Mouse (Mus musculus): ENCODE data around the gene Mab21l1. TPM values are rescaled to one million over a fixed set of nuclear protein-coding genes. Genes with fewer than 3 reads are reported as not detected.

Gene Mab21l1
- not detected in 2 replicates for total RNA-seq (2015)
- not detected in 2 replicates for total RNA-seq (2017)

- ATAC-seq (replicated peaks; ENCODE audit: poor library complexity) = peak; percentile 38; the same call in 1 of the 2 replicates
Measured at GRCm38 (mm10) chr3:55782056-55782687, at the start of gene Mab21l1. Mab21l1 (plus strand) TSS chr3:55782510.

- no peak for ATAC-seq (replicated peaks; ENCODE audit: poor library complexity)
Measured at GRCm38 (mm10) chr3:55733665-55734064, 48.6 kb upstream of the Mab21l1 start.

DNA sequence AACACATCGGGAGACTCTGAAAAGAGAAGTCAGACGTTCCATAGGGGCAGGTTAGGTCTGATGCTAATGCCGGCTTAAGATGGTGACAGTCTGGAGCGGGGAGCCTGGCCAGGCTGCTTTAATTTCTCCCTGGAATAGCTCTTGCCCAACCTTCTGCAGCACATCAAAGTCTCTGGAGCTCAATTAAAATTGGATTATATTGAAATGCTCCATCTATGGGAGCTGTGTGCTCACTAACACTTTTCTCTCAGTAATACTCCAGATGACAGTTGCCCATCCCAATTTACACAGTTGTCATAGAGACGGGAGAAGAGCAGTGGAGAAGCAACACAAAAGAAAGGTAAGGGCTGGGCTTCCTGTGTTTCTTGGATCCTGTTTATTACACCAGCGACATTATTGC is 40.9 kb upstream of the Mab21l1 start:
- ATAC-seq (replicated peaks; ENCODE audit: poor library complexity) = no peak

GRCm38 (mm10) chr3:55742218-55742617 is 40.1 kb upstream of the Mab21l1 start:
- no peak for ATAC-seq (replicated peaks; ENCODE audit: poor library complexity)

DNA sequence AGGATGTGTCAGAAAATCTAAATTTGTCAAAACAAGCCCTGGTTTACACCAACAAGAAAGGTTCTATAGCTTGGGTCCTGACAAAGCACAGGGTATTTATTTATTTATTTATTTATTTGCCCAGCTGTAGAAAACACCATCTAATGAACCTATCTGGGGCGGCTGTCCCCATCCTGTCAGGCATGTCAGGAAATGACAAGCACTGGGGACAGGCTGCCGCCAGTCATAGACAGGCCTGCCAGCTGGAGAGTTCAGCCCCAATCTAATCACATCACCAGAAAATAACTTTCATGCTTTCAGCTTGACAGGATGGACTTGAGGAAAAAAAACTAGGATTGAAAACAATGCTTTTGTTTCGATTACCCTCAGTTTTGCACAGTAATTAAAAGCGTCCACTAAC is 39.7 kb upstream of the Mab21l1 start:
- ATAC-seq (replicated peaks; ENCODE audit: poor library complexity) = no peak

DNA sequence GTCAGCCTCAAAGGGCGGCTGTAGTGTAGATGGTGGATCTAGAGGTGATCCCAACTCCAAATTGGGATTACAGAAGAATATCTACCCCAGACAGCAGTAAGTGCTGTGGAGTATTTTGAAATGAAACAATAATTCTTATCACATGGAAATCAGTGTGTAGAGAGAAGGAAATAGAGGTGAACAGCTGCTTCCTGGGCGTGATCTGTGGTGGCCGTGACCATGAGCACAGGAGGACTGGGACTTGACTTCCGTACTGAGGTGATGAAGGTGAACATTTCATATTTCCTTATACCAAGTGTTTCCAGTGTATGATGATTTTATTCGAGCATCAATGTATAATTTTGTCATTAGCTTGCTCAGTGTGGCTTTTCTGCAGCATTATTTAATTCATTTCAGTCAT is 38.4 kb upstream of the Mab21l1 start:
- ATAC-seq (replicated peaks; ENCODE audit: poor library complexity) = peak; percentile 87

- no peak for ATAC-seq (replicated peaks; ENCODE audit: poor library complexity)
Measured at GRCm38 (mm10) chr3:55750445-55751065, 31.8 kb upstream of the Mab21l1 start.

DNA sequence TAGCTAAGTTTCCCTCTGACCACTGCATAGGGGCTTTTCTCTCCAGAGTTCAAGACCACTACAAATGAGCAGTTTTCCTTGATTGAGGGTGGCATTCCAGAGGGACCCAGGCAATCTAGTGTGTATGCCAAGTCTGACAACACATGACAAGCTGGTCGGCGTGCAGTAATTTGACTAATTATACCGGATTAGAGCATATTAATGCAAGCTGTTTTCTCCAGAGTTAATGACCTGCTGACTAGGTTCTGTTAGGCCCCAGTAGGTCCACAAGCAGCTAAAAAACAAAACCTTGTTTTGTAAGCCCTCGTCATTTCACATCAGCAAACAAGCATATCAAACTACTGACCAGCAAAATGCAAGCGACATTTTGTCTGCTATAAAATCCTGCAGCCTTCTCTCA is 30.9 kb upstream of the Mab21l1 start:
- no peak for ATAC-seq (replicated peaks; ENCODE audit: poor library complexity)

GRCm38 (mm10) chr3:55752558-55752957 is 29.8 kb upstream of the Mab21l1 start:
- no peak for ATAC-seq (replicated peaks; ENCODE audit: poor library complexity)

- no peak for ATAC-seq (replicated peaks; ENCODE audit: poor library complexity)
Measured at GRCm38 (mm10) chr3:55753872-55754271, 28.4 kb upstream of the Mab21l1 start.

GRCm38 (mm10) chr3:55754981-55755608 is 27.2 kb upstream of the Mab21l1 start:
- no peak for ATAC-seq (replicated peaks; ENCODE audit: poor library complexity)

GRCm38 (mm10) chr3:55755805-55756601 is 26.3 kb upstream of the Mab21l1 start:
- no peak for ATAC-seq (replicated peaks; ENCODE audit: poor library complexity)

DNA sequence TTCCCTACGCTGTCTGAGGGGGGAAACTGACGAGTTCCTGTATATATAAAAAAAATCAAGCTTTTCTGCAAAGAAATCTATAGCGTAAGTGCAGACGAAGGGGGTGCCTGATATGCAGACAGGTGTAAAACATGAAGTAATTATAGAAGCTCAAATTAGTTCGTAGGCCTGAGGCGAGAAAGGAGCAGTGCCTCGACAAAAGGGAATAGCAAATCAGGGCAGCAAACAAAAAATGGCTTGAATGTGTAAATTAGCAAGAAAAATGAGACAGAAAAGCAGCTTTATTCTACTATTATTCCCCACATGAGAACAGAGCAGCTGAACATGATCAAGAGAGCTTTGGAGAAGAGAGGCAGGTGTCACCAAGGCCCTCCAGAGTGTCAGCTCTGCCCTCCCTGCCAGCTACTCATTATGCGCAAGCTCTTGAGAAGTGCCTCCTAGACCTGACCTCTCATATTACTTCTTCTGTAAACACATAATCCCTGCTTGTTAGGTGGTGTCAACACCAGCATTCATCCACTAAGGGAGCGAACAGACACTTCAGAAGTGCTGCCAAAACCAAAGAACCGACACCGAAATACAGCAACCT is 25.6 kb upstream of the Mab21l1 start:
- ATAC-seq (replicated peaks; ENCODE audit: poor library complexity) = no peak

- peak; percentile 54 for ATAC-seq (replicated peaks; ENCODE audit: poor library complexity)
Measured at GRCm38 (mm10) chr3:55758297-55758696, 24.0 kb upstream of the Mab21l1 start.

GRCm38 (mm10) chr3:55763591-55763990 is 18.7 kb upstream of the Mab21l1 start:
- ATAC-seq (replicated peaks; ENCODE audit: poor library complexity) = no peak

DNA sequence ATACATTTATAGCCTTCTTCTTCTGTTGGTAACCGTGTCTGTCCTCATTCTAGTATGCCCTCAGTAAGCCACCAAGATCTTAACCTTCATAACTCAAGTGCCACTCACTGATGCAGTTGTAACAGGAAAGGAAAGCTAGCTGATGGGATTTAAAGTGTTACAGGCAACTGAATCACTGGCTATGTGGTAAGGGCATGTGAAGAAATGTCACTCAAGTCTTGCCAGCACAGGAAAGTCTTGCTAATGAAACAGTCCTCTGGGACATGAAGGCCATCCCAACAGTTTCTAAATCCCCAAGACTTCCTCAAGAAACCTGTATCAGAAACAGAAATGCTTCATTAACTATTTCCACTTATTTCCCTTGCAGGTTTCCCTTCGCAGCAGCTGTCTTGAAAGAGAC is 13.7 kb upstream of the Mab21l1 start:
- ATAC-seq (replicated peaks; ENCODE audit: poor library complexity) = peak; percentile 48

DNA sequence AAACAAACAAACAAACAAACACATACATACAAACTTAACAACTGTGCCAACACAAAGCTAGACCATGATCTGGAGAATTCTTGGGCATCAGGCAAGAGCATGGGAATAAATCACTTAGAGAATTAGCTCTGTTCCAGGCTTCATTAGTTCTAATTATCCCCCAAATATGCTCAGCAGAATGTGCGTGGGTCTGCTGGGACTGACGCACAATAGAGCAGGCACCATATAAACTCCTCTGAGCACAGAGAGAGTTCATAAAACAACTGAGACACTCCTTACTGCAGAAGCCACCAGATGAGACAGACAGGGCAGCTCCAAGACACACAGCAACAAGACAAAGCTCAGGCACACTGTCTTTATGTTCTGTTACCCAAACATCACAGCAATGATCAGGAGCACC is 13.0 kb upstream of the Mab21l1 start:
- ATAC-seq (replicated peaks; ENCODE audit: poor library complexity) = no peak

DNA sequence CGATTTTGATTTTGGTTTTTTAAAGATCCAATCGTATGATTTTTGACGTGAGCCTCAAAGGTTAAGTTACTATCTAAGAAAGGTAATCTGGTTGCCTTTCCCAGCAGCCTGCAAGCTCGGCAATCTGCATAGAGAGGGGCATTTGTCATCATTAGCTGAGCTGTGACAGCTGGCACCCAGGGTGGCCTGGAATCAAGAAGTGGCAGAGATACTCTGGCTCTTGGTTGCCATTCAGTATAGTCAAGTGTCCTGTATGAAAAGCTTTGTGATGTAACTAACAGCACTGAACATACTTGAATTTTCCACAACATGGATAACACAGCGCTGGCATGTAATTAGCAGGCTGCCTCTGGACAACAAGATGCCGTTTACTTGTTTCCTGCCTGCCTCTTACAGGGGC is 8.1 kb upstream of the Mab21l1 start:
- ATAC-seq (replicated peaks; ENCODE audit: poor library complexity) = no peak

GRCm38 (mm10) chr3:55775245-55775644 is 7.1 kb upstream of the Mab21l1 start:
- ATAC-seq (replicated peaks; ENCODE audit: poor library complexity) = no peak

GRCm38 (mm10) chr3:55775753-55776152 is 6.6 kb upstream of the Mab21l1 start:
- no peak for ATAC-seq (replicated peaks; ENCODE audit: poor library complexity)

DNA sequence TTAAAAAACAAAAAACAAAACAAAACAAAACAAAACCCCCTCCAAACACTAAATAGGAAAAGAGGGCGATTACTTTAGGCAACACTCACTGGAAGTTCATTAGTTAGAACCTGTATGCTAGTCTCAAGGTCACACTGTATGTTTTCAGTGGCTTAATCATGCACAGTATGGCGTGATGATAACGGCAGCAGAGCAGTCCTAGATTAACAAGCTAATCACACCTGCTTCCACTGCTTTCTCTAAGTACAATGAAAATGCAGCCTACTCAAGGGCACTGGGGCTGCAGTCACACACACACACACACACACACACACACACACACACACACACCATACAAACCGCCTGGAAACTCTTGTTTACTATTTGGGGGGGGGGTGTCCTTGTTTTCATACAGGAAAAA is 4.8 kb upstream of the Mab21l1 start:
- ATAC-seq (replicated peaks; ENCODE audit: poor library complexity) = no peak
